Mouse (Mus musculus) MEL (cell line): ENCODE results near the gene Tnks2. TPM values are rescaled to one million over a fixed set of nuclear protein-coding genes. Genes with fewer than 3 reads are reported as not detected.
"Not testable (repeated sequence)": the region's sequence is repeated elsewhere in the genome, so short reads cannot be mapped to it uniquely, and the experiment has no call there.

Experiments
- DNase-seq: peaks from one replicate; pipeline ENCODE4 v3.0.0; 2011; ENCODE audit warnings: low read depth, low spot score
- H3K27ac ChIP-seq: 2 replicates; pipeline ENCODE4 v1.5.1; 2012; ENCODE audit warnings: low read depth, mild to moderate bottlenecking, control low read depth, low read length, moderate library complexity; ENCODE audit not compliant: control insufficient read depth
- H3K27me3 ChIP-seq, 2 experiments: fragments of 150-350 bp in 1 of 2; sonication (generic) in 1 of 2; 2 replicates each; pipeline ENCODE4 v1.6.1; 2012; ENCODE audit warnings: low read length in 2 of 2, mild to moderate bottlenecking in 2 of 2, improper control_type of control experiment in 1 of 2, moderate library complexity in 1 of 2; ENCODE audit not compliant: insufficient read depth in 2 of 2, control insufficient read depth in 1 of 2
- H3K36me3 ChIP-seq, 2 experiments: 2 replicates each; pipeline ENCODE4 v1.6.1; 2012 to 2014; ENCODE audit warnings: low read length in 2 of 2, improper control_type of control experiment in 1 of 2, inconsistent platforms in 1 of 2, mild to moderate bottlenecking in 1 of 2; ENCODE audit not compliant: insufficient read depth in 2 of 2, control insufficient read depth in 1 of 2
- H3K4me1 ChIP-seq, 2 experiments: fragments of 150-350 bp in 1 of 2; sonication (generic) in 1 of 2; 2 replicates each; pipeline ENCODE4 v1.6.1; 2012; ENCODE audit warnings: low read length in 2 of 2, improper control_type of control experiment in 1 of 2, mild to moderate bottlenecking in 1 of 2; ENCODE audit not compliant: insufficient read depth in 2 of 2, control insufficient read depth in 1 of 2
- H3K4me3 ChIP-seq, 2 experiments: fragments of 150-350 bp in 1 of 2; sonication (generic) in 1 of 2; 2 replicates each; pipeline ENCODE4 v1.5.1; 2012; ENCODE audit warnings: low read depth in 2 of 2, low read length in 2 of 2, mild to moderate bottlenecking in 2 of 2, moderate library complexity in 2 of 2, control low read depth in 1 of 2, improper control_type of control experiment in 1 of 2; ENCODE audit not compliant: control insufficient read depth in 1 of 2, insufficient read depth in 1 of 2
- H3K79me2 ChIP-seq: 2 replicates; pipeline ENCODE4 v1.6.1; 2012; ENCODE audit warnings: mild to moderate bottlenecking, low read length, moderate library complexity; ENCODE audit not compliant: control insufficient read depth, poor library complexity, insufficient read depth
- H3K9ac ChIP-seq: 2 replicates; pipeline ENCODE4 v1.6.1; 2012; ENCODE audit warnings: low read depth, mild to moderate bottlenecking, control low read depth, low read length, moderate library complexity; ENCODE audit not compliant: control insufficient read depth, poor library complexity, severe bottlenecking
- H3K9me3 ChIP-seq: fragments of 150-350 bp; sonication (generic); replicated peaks from 2 replicates; pipeline ENCODE4 v1.6.1; 2012; ENCODE audit warnings: mild to moderate bottlenecking, low read length, improper control_type of control experiment, moderate library complexity; ENCODE audit not compliant: insufficient read depth
- CTCF ChIP-seq, 3 experiments: IDR thresholded peaks in 2 of 3; conservative IDR thresholded peaks in 1 of 3; 2 replicates each; pipeline ENCODE4 v1.5.1; 2011 to 2012; ENCODE audit warnings: low read length in 3 of 3, low read depth in 2 of 3, mild to moderate bottlenecking in 2 of 3, improper control_type of control experiment in 1 of 3, inconsistent platforms in 1 of 3, mixed read lengths in 1 of 3, moderate library complexity in 1 of 3; ENCODE audit not compliant: control insufficient read depth in 1 of 3, insufficient read depth in 1 of 3, poor library complexity in 1 of 3, severe bottlenecking in 1 of 3
- ETS1 ChIP-seq: IDR thresholded peaks from 2 replicates; pipeline ENCODE4 v1.6.1; 2012; ENCODE audit warnings: low read depth, mild to moderate bottlenecking, inconsistent platforms, low read length, improper control_type of control experiment, moderate library complexity
- GATA1 ChIP-seq: IDR thresholded peaks from 2 replicates; pipeline ENCODE4 v1.6.1; 2011; ENCODE audit warnings: low read depth, low read length, improper control_type of control experiment
- HCFC1 ChIP-seq: IDR thresholded peaks from 2 replicates; pipeline ENCODE4 v1.6.1; 2012; ENCODE audit warnings: low read depth, mild to moderate bottlenecking, inconsistent platforms, low read length, improper control_type of control experiment, moderate library complexity
- NRF1 ChIP-seq: IDR thresholded peaks from 2 replicates; pipeline ENCODE4 v1.6.1; 2014; ENCODE audit warnings: low read depth, mild to moderate bottlenecking, inconsistent platforms, low read length, improper control_type of control experiment, moderate library complexity; ENCODE audit not compliant: poor library complexity, insufficient read depth, severe bottlenecking
- POLR2AphosphoS5 ChIP-seq: IDR thresholded peaks from 2 replicates; pipeline ENCODE4 v1.6.1; 2012; ENCODE audit warnings: low read depth, borderline replicate concordance, mild to moderate bottlenecking, inconsistent platforms, low read length, moderate library complexity, mixed read lengths
- RAD21 ChIP-seq: IDR thresholded peaks from 2 replicates; pipeline ENCODE4 v1.6.1; 2011; ENCODE audit warnings: mild to moderate bottlenecking, low read depth, low read length, improper control_type of control experiment
- ZNF384 ChIP-seq: IDR thresholded peaks from 2 replicates; pipeline ENCODE4 v1.6.1; 2012; ENCODE audit warnings: low read depth, mild to moderate bottlenecking, inconsistent platforms, low read length, improper control_type of control experiment
- polyA plus RNA-seq, 2 experiments: library from polyadenylated mRNA; stranded (reverse) in 1 of 2; unstranded in 1 of 2; fragments of >175 nt in 1 of 2; fragments of >200 nt in 1 of 2; gene quantifications; 2 replicates each; pipeline versions ENCODE4 v1.2.1 to v1.2.4; 2012; ENCODE audit warnings: low replicate concordance in 2 of 2, low read depth in 1 of 2; ENCODE audit not compliant: insufficient read length in 2 of 2, insufficient read depth in 1 of 2, missing spikeins in 1 of 2
- total RNA-seq: library from RNA; depleted of rRNA; stranded (reverse); fragments of 300-350 nt; gene quantifications from 2 replicates; pipeline ENCODE4 v1.2.3, GENCODE M21; 2012

Gene Tnks2
- total and polyA plus RNA-seq, 3 experiments, result 22.3 to 65.0 (median 50.2) TPM

GRCm38 (mm10) chr19:36860393-36860792 lies 26.4 kb downstream of the Tnks2 start:
- no peak overlapping the region for H3K4me3 ChIP-seq
- H3K9me3 ChIP-seq, result no peaks in the 10 kb centered on the region
- TF ChIP-seq RAD21, result no peak
- 0 out of 2 replicates have a peak, but pooled peaks have one; percentile 7 for TF ChIP-seq GATA1
- TF ChIP-seq ETS1, result 0 out of 2 replicates have a peak, but pooled peaks have one; percentile 43
- peaks cover 2 to 33% of the 10 kb centered on the region in 2 experiments; a peak in 3 of 4 replicates for H3K36me3 ChIP-seq
- no peaks in the 10 kb centered on the region for H3K27me3 ChIP-seq
- no peak overlapping the region for H3K27ac ChIP-seq
- peak; percentile 49 for DNase-seq
- no peaks in the 10 kb centered on the region for H3K4me1 ChIP-seq
- no peak overlapping the region for H3K9ac ChIP-seq
- no peaks in the 10 kb centered on the region for H3K79me2 ChIP-seq

GRCm38 (mm10) chr19:36865905-36866304 lies 31.9 kb downstream of the Tnks2 start:
- Histone ChIP-seq H3K4me1 (no peaks in the 10 kb centered on the region), H3K4me3 (no peak overlapping the region), H3K9ac (no peak overlapping the region), H3K27ac (no peak overlapping the region), H3K36me3 (peaks cover 0 to 36% of the 10 kb centered on the region in 2 experiments; a peak in 2 of 4 replicates), H3K9me3 (no peaks in the 10 kb centered on the region), H3K27me3 (no peaks in the 10 kb centered on the region), H3K79me2 (no peaks in the 10 kb centered on the region)
- no peak for DNase-seq
- TF ChIP-seq POLR2AphosphoS5 (no peak), ZNF384 (no peak), HCFC1 (no peak), CTCF (IDR thresholded peaks at IDR 0.05 in 2 of 3, conservative IDR thresholded peaks at IDR 0.05 in 1 of 3; ENCODE audit: control insufficient read depth in 1 of 3, insufficient read depth in 1 of 3, low read depth in 2 of 3, low read length in 3 of 3, poor library complexity in 1 of 3, severe bottlenecking in 1 of 3) (no peak)

GRCm38 (mm10) chr19:36867416-36867815 lies 33.4 kb downstream of the Tnks2 start:
- TF ChIP-seq NRF1, result no peak
- no peaks in the 10 kb centered on the region for H3K9me3 ChIP-seq
- H3K36me3 ChIP-seq, result peaks cover 0 to 34% of the 10 kb centered on the region in 2 experiments; a peak in 2 of 4 replicates

GRCm38 (mm10) chr19:36868675-36869074 lies 34.6 kb downstream of the Tnks2 start:
- peaks cover 0 to 41% of the 10 kb centered on the region in 2 experiments; a peak in 2 of 4 replicates for H3K36me3 ChIP-seq
- H3K4me3 ChIP-seq, H3K9me3 ChIP-seq, DNase-seq, H3K79me2 ChIP-seq, H3K27me3 ChIP-seq, H3K4me1 ChIP-seq, H3K9ac ChIP-seq, H3K27ac ChIP-seq: not testable (repeated sequence)
- peak in 2 of 3 experiments; percentile 2 to 29; a peak in 2 of 6 replicates for TF ChIP-seq CTCF (IDR thresholded peaks at IDR 0.05 in 2 of 3, conservative IDR thresholded peaks at IDR 0.05 in 1 of 3; ENCODE audit: control insufficient read depth in 1 of 3, insufficient read depth in 1 of 3, low read depth in 2 of 3, low read length in 3 of 3, poor library complexity in 1 of 3, severe bottlenecking in 1 of 3)

More at GRCm38 (mm10) chr19:36867416-36867815, 33.4 kb downstream of the Tnks2 start:
- no peaks in the 10 kb centered on the region for H3K4me1 ChIP-seq
- no peaks in the 10 kb centered on the region for H3K79me2 ChIP-seq
- no peak overlapping the region for H3K4me3 ChIP-seq
- no peak overlapping the region for H3K9ac ChIP-seq
- DNase-seq, result no peak
- H3K27me3 ChIP-seq, result no peaks in the 10 kb centered on the region
- H3K27ac ChIP-seq, result no peak overlapping the region
